In genomic region chr2:75702588-75702976, GRCm38 (mm10) we compare ENCODE assay signal across 8 mouse cellular contexts. TPM values are rescaled to one million over a fixed set of nuclear protein-coding genes. Genes with fewer than 3 reads are reported as not detected.
DNase-seq lines count a peak whose midpoint lies in the region; ATAC-seq and TF ChIP-seq lines count a peak whose summit lies in the region.

No protein-coding gene starts in this region.

- DNase-seq in kidney, adult 8-10 months, result peak; percentile 54 to 75
- DNase-seq in kidney, adult 18-20 months, result no peak
- peak; percentile 13 for DNase-seq in brain, embryonic 14.5 days (ENCODE audit: low read depth)
- no peak for DNase-seq in intestine, embryonic 14.5 days (ENCODE audit: low spot score)
- no peak for DNase-seq in midbrain, postnatal 0 days (ENCODE audit: low spot score)
- no peak for DNase-seq in layer of hippocampus, adult 8-10 months (ENCODE audit: low spot score in 2 of 2)
- no peak for DNase-seq in ovary, postnatal 36 days (ENCODE audit: low spot score)
- no peak for DNase-seq in adrenal gland, postnatal 10 days

- no peaks in the 10 kb centered on the region for H3K9me3 ChIP-seq in intestine, embryonic 14.5 days (ENCODE audit: control insufficient read depth, low read length)
- no peaks in the 10 kb centered on the region for H3K9me3 ChIP-seq in midbrain, postnatal 0 days (ENCODE audit: low read length)

- peak overlapping the region; percentile 68 for H3K4me2 ChIP-seq in intestine, embryonic 14.5 days (ENCODE audit: low read length)
- peak overlapping the region; percentile 82 for H3K4me2 ChIP-seq in midbrain, postnatal 0 days (ENCODE audit: low read depth, low read length, poor library complexity, severe bottlenecking)

- peak overlapping the region; percentile 93 for H3K9ac ChIP-seq in intestine, embryonic 14.5 days (ENCODE audit: low read length)
- no peak overlapping the region for H3K9ac ChIP-seq in midbrain, postnatal 0 days (replicated peaks; ENCODE audit: low read length, poor library complexity, severe bottlenecking)

- no peaks in the 10 kb centered on the region for H3K27me3 ChIP-seq in intestine, embryonic 14.5 days (replicated peaks; ENCODE audit: control insufficient read depth, insufficient read depth, low read length)
- H3K27me3 ChIP-seq in midbrain, postnatal 0 days (ENCODE audit: insufficient read depth, low read length), result no peaks in the 10 kb centered on the region

- H3K36me3 ChIP-seq in intestine, embryonic 14.5 days (ENCODE audit: control insufficient read depth, insufficient read depth, low read length), result no peaks in the 10 kb centered on the region
- H3K36me3 ChIP-seq in midbrain, postnatal 0 days (ENCODE audit: insufficient read depth, low read length), result no peaks in the 10 kb centered on the region

- 8% methylated on average over 5 of the region's 5 CpGs for WGBS in intestine, embryonic 14.5 days
- 32% methylated on average over 5 of the region's 5 CpGs for WGBS in midbrain, postnatal 0 days

- peak overlapping the region; percentile 97 for H3K27ac ChIP-seq in intestine, embryonic 14.5 days (ENCODE audit: low read depth)
- no peak overlapping the region for H3K27ac ChIP-seq in midbrain, postnatal 0 days (ENCODE audit: low read depth, low read length)

- peaks cover 36% of the 10 kb centered on the region for H3K4me1 ChIP-seq in intestine, embryonic 14.5 days (replicated peaks; ENCODE audit: control insufficient read depth, insufficient read depth, low read length)
- no peaks in the 10 kb centered on the region for H3K4me1 ChIP-seq in midbrain, postnatal 0 days (ENCODE audit: insufficient read depth, low read length)

- TF ChIP-seq CTCF in brain, embryonic 14.5 days (IDR thresholded peaks at IDR 0.05; ENCODE audit: borderline replicate concordance, extremely low read depth, insufficient read depth, insufficient read length), result no peak
- no peak for TF ChIP-seq CTCF in midbrain, postnatal 0 days (IDR thresholded peaks at IDR 0.05)

- no peak for TF ChIP-seq POLR2A in brain, embryonic 14.5 days (IDR thresholded peaks at IDR 0.05; ENCODE audit: borderline replicate concordance, extremely low read depth, insufficient read depth, insufficient read length, poor library complexity, severe bottlenecking)

- peak overlapping the region; percentile 87 for H3K4me3 ChIP-seq in intestine, embryonic 14.5 days (ENCODE audit: low read depth, low read length)
- peak overlapping the region; percentile 47; the same call in 1 of the 2 replicates for H3K4me3 ChIP-seq in midbrain, postnatal 0 days (ENCODE audit: low read depth, low read length)

- ATAC-seq in intestine, embryonic 14.5 days (replicated peaks; ENCODE audit: low FRiP score, low TSS enrichment, low read depth), result no peak
- no peak for ATAC-seq in midbrain, postnatal 0 days (ENCODE audit: low FRiP score)

RNA-seq across cellular contexts. Expression of gene Nfe2l2, which starts 1.9 kb away (rescaled TPM):
- polyA plus RNA-seq in brain, embryonic 14.5 days (2012; rRNA removed), result 11.0 and 11.2 TPM in 2 replicates
- 69.4 and 71.7 TPM in 2 replicates for polyA plus RNA-seq in intestine, embryonic 14.5 days (2014; fragmentation: Nextera tagmentation; extraction: Ambion mirVana)
- total RNA-seq in midbrain, postnatal 0 days (2014; rRNA removed), result 8.9 and 9.0 TPM in 2 replicates
- polyA plus RNA-seq in midbrain, postnatal 0 days (2015; fragmentation: Nextera tagmentation; extraction: Ambion mirVana), result 11.3 and 12.5 TPM in 2 replicates
- total RNA-seq in layer of hippocampus, adult 8-10 months (2022), result 10 to 100 TPM; 14.1 to 29.2 (median 20.6) TPM
- total RNA-seq in adrenal gland, postnatal 10 days (2021), result 10 to 100 TPM; 79.2 to 94.0 TPM

RNA-seq across cellular contexts. Expression of gene Hnrnpa3, which starts 43.5 kb away (rescaled TPM):
- 311 and 481 TPM in 2 replicates for polyA plus RNA-seq in brain, embryonic 14.5 days (2012; rRNA removed)
- 230 TPM in 2 replicates for polyA plus RNA-seq in intestine, embryonic 14.5 days (2014; fragmentation: Nextera tagmentation; extraction: Ambion mirVana)
- total RNA-seq in midbrain, postnatal 0 days (2014; rRNA removed), result 83.7 and 116 TPM in 2 replicates
- polyA plus RNA-seq in midbrain, postnatal 0 days (2015; fragmentation: Nextera tagmentation; extraction: Ambion mirVana), result 87.7 and 96.6 TPM in 2 replicates
- 100 to 1,000 TPM; 271 to 283 (median 276) TPM for total RNA-seq in layer of hippocampus, adult 8-10 months (2022)
- total RNA-seq in adrenal gland, postnatal 10 days (2021), result 100 to 1,000 TPM; 358 to 456 TPM

Comparison
In these comparisons a context has a peak if more than half of its experiments do, and no peak if none do; other contexts are left out.
1. DNase-seq: peak in kidney, adult 8-10 months (2 of 2) and brain, embryonic 14.5 days (single experiment); none in kidney, adult 18-20 months (single experiment), intestine, embryonic 14.5 days (single experiment), midbrain, postnatal 0 days (single experiment), layer of hippocampus, adult 8-10 months (0 of 2), ovary, postnatal 36 days (single experiment) and adrenal gland, postnatal 10 days (single experiment).